Mouse (Mus musculus): ENCODE data around the gene Lax1. TPM values are rescaled to one million over a fixed set of nuclear protein-coding genes. Genes with fewer than 3 reads are reported as not detected.

Gene Lax1
- polyA plus RNA-seq, 1 experiment, result 0.62 TPM

DNA sequence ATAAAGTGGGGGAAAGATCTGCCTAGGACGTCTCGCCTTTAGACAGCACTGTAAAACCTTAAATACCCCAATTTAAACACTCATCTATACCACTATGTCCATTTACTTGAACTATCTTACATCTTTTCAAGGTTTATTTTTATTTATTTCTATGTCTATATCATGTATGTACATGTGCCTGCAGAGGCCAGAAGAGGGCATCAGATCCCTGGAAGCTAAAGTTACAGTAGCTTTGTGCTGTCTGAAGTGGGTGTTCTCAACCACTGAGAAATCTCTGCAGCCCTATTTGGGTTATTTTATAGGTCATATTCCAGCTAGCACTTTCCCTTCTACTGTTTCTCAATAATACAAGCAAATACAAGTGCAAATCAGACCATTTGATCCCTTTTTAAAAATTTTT lies 57.7 kb downstream of the Lax1 start:
- TF ChIP-seq POLR2A (IDR thresholded peaks at IDR 0.05; ENCODE audit: control insufficient read depth, low read depth, low read length) (no peak), CTCF (IDR thresholded peaks at IDR 0.05; ENCODE audit: control insufficient read depth, insufficient read depth, insufficient replicate concordance, low read depth, low read length) (no peak)
- Histone ChIP-seq H3K4me3 (ENCODE audit: control insufficient read depth, low read depth, low read length) (no peak overlapping the region), H3K27ac (ENCODE audit: control insufficient read depth, insufficient read depth, low read depth, low read length) (no peak overlapping the region), H3K36me3 (ENCODE audit: control insufficient read depth, insufficient read depth, low read length) (peaks cover 3% of the 10 kb centered on the region; the same call in 1 of the 2 replicates), H3K4me1 (ENCODE audit: control insufficient read depth, insufficient read depth, low read length) (no peaks in the 10 kb centered on the region), H3K27me3 (ENCODE audit: control insufficient read depth, insufficient read depth, low read length) (no peaks in the 10 kb centered on the region)

Other genes starting within 250 kb of the Lax1 start
- gene Snrpe, start 79.8 kb downstream of the Lax1 start, polyA plus RNA-seq (2012; rRNA removed), result 34.5 and 45.3 TPM in 2 replicates
- gene Zbed6, start 29.2 kb downstream of the Lax1 start, polyA plus RNA-seq (2012; rRNA removed), result 1.3 and 2.0 TPM in 2 replicates
- 1.2 and 1.3 TPM in 2 replicates for gene Gm38394, start 28.8 kb downstream of the Lax1 start, polyA plus RNA-seq (2012; rRNA removed)
- gene Atp2b4, start 110.9 kb upstream of the Lax1 start, polyA plus RNA-seq (2012; rRNA removed), result 21.8 and 22.8 TPM in 2 replicates
- 0.86 and 1.5 TPM in 2 replicates for gene Optc, start 217.9 kb upstream of the Lax1 start, polyA plus RNA-seq (2012; rRNA removed)
- gene Prelp, start 231.3 kb upstream of the Lax1 start, polyA plus RNA-seq (2012; rRNA removed), result 4.3 and 4.7 TPM in 2 replicates

All from testis, adult 2 months (tissue).